16 mouse cellular contexts compared by ENCODE assay signal in the genomic region with DNA sequence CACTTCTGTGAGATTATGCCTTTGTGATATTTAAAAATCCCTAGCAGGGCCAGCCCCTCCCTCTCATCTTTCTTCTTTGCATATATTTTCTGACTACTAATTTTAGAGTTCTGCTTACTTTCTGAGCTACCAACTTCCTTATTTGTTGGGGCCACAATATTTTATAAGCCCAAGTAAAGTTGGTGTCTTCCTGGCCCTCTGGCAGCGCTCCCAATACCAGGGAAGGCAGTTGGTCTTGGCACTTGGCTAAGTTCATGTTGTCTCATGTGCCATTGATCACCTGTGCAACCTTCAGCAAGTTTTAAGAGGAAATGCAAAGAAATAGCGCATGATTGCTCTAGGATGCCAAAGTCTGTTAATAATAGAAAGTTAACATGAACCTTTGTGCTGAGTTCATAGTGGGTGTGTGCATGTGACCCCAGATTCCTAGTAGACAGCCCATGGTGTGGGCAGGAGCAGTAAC. TPM values are rescaled to one million over a fixed set of nuclear protein-coding genes. Genes with fewer than 3 reads are reported as not detected.
DNase-seq lines count a peak whose midpoint lies in the region; ATAC-seq and TF ChIP-seq lines count a peak whose summit lies in the region.
"Had no signal": no experiment of that assay in that cellular context is flagged by ENCODE, and none has a peak within 500 bp of the region (broad histone marks: within the 10 kb centered on the region; RNA-seq: fewer than 3 reads in every experiment).

No protein-coding gene starts in this region.

- no peaks in the 10 kb centered on the region for H3K27me3 ChIP-seq in intestine, postnatal 0 days (replicated peaks; ENCODE audit: control insufficient read depth, insufficient read depth, low read length)
- no peaks in the 10 kb centered on the region for H3K27me3 ChIP-seq in forebrain, embryonic 12.5 days
- H3K27me3 ChIP-seq: embryonic facial prominence, embryonic 15.5 days had no signal

- H3K4me3 ChIP-seq in intestine, postnatal 0 days (ENCODE audit: low read depth, low read length): no peak overlapping the region
- no peak overlapping the region for H3K4me3 ChIP-seq in forebrain, embryonic 12.5 days (replicated peaks)
- H3K4me3 ChIP-seq: embryonic facial prominence, embryonic 15.5 days; layer of hippocampus, adult 2 months; myocyte had no signal

- H3K9me3 ChIP-seq in intestine, postnatal 0 days (ENCODE audit: control insufficient read depth): no peaks in the 10 kb centered on the region
- H3K9me3 ChIP-seq in forebrain, embryonic 12.5 days: no peaks in the 10 kb centered on the region
- H3K9me3 ChIP-seq: embryonic facial prominence, embryonic 15.5 days had no signal

- 48% methylated on average over 2 of the region's 2 CpGs for WGBS in intestine, postnatal 0 days
- 31% methylated on average over 2 of the region's 2 CpGs for WGBS in large intestine, adult 2 months
- WGBS in forebrain, embryonic 12.5 days: 100% methylated on average over 2 of the region's 2 CpGs

- H3K4me2 ChIP-seq in intestine, postnatal 0 days (replicated peaks; ENCODE audit: low read depth): no peak overlapping the region
- H3K4me2 ChIP-seq in forebrain, embryonic 12.5 days: no peak overlapping the region
- H3K4me2 ChIP-seq: embryonic facial prominence, embryonic 15.5 days; heart, embryonic 11.5 days had no signal

- ATAC-seq in intestine, postnatal 0 days: peak; percentile 88
- no peak for ATAC-seq in forebrain, embryonic 12.5 days (ENCODE audit: low FRiP score)
- ATAC-seq: forebrain, embryonic 14.5 days had no signal

- no peak for TF ChIP-seq CTCF in intestine, postnatal 0 days (IDR thresholded peaks at IDR 0.05; ENCODE audit: low read depth)

- peaks cover 44% of the 10 kb centered on the region for H3K36me3 ChIP-seq in intestine, postnatal 0 days (ENCODE audit: control insufficient read depth, insufficient read depth)
- peaks cover 75% of the 10 kb centered on the region for H3K36me3 ChIP-seq in forebrain, embryonic 12.5 days (replicated peaks)

- peak overlapping the region; percentile 82 for H3K27ac ChIP-seq in intestine, postnatal 0 days (ENCODE audit: low read depth, low read length)
- H3K27ac ChIP-seq in forebrain, embryonic 12.5 days: no peak overlapping the region
- H3K27ac ChIP-seq: embryonic facial prominence, embryonic 15.5 days; layer of hippocampus, adult 2 months; liver, embryonic 14.5 days had no signal

- H3K4me1 ChIP-seq in intestine, postnatal 0 days (replicated peaks; ENCODE audit: control insufficient read depth, insufficient read depth, low read length): 0 out of 2 replicates have a peak, but pooled peaks cover 6% of the 10 kb centered on the region
- H3K4me1 ChIP-seq in forebrain, embryonic 12.5 days: no peaks in the 10 kb centered on the region
- H3K4me1 ChIP-seq: embryonic facial prominence, embryonic 15.5 days had no signal

- DNase-seq in spleen, postnatal 36 days (ENCODE audit: low spot score in 2 of 2): peak; percentile 54 to 69
- DNase-seq in spleen, postnatal 4 days (ENCODE audit: low spot score in 2 of 2): no peak
- DNase-seq in large intestine, adult 2 months (ENCODE audit: low read depth, low spot score): peak; percentile 63
- no peak for DNase-seq in embryo, embryonic 11 days
- DNase-seq in heart, adult 8-10 months (ENCODE audit: low spot score): no peak
- DNase-seq: adrenal gland, adult 8-10 months; cerebellum, postnatal 36 days; heart, postnatal 4 days had no signal

- H3K9ac ChIP-seq in intestine, postnatal 0 days (ENCODE audit: low read depth, low read length): no peak overlapping the region
- H3K9ac ChIP-seq in forebrain, embryonic 12.5 days: no peak overlapping the region
- H3K9ac ChIP-seq: embryonic facial prominence, embryonic 15.5 days; liver, embryonic 14.5 days had no signal

RNA-seq across cellular contexts. Expression of gene Cnbd2, which starts 16.5 kb away (rescaled TPM):
- polyA plus RNA-seq in intestine, postnatal 0 days (2015; fragmentation: Nextera tagmentation; extraction: Ambion mirVana): 9.4 and 9.6 TPM in 2 replicates
- 0.36 and 0.70 TPM in 2 replicates for polyA plus RNA-seq in large intestine, adult 2 months (2012; rRNA removed)
- 5.0 and 5.2 TPM in 2 replicates for polyA plus RNA-seq in forebrain, embryonic 12.5 days (2016; fragmentation: Nextera tagmentation; extraction: Ambion mirVana)
- 1 to 10 TPM in 1 of 4 experiments, under 1 TPM in 3; 0.60 to 1.1 (median 0.81) TPM for total RNA-seq in heart, adult 8-10 months (2022)

RNA-seq across cellular contexts. Expression of gene Scand1, which starts 16.9 kb away (rescaled TPM):
- 187 and 200 TPM in 2 replicates for polyA plus RNA-seq in intestine, postnatal 0 days (2015; fragmentation: Nextera tagmentation; extraction: Ambion mirVana)
- polyA plus RNA-seq in large intestine, adult 2 months (2012; rRNA removed): 94.7 and 113 TPM in 2 replicates
- 101 and 104 TPM in 2 replicates for polyA plus RNA-seq in forebrain, embryonic 12.5 days (2016; fragmentation: Nextera tagmentation; extraction: Ambion mirVana)
- total RNA-seq in heart, adult 8-10 months (2022): 10 to 100 TPM; 73.0 to 84.3 (median 79.6) TPM

Comparison
In these comparisons a context has a peak if more than half of its experiments do, and no peak if none do; other contexts are left out.
1. DNase-seq: peak in spleen, postnatal 36 days (2 of 2) and large intestine, adult 2 months (single experiment); none in spleen, postnatal 4 days (0 of 2), embryo, embryonic 11 days (single experiment) and heart, adult 8-10 months (single experiment).